Mouse (Mus musculus) thymus, postnatal 10 days (tissue): ENCODE data around the gene Lztfl1.
"Not testable (repeated sequence)": the region's sequence is repeated elsewhere in the genome, so short reads cannot be mapped to it uniquely, and the experiment has no call there.

ENCODE experiments used
- DNase-seq, 2 experiments: peaks; one replicate each; pipeline ENCODE4 v3.0.0; 2021; ENCODE audit warnings: low spot score in 2 of 2

Lztfl1 gene

GRCm38 (mm10) chr9:123717186-123718008 lies at the start of gene Lztfl1:
Gene Lztfl1, minus strand, starts transcription at chr9:123717697.
- peak; percentile 93 to 94 for DNase-seq

DNA sequence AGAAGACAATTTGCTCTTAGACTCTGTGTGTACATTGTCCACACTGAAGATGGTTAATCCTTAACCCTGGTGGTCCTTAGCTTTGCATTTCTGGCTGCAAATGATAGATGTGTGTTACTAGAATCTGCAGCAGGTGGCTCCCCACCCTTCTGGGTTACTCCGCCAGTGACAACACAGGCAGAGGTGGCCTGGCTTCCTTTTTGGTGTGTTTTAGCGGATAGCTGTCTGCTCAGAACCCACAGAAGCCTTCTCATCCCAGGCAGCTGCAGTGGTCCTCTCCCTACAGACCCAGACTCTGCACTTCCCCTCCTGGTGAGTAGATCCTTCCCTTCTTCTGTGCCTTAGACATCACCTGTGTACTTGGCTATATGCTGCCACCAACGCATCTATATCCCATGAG lies 49.5 kb upstream of the Lztfl1 start:
- peak; percentile 70 to 75 for DNase-seq

DNA sequence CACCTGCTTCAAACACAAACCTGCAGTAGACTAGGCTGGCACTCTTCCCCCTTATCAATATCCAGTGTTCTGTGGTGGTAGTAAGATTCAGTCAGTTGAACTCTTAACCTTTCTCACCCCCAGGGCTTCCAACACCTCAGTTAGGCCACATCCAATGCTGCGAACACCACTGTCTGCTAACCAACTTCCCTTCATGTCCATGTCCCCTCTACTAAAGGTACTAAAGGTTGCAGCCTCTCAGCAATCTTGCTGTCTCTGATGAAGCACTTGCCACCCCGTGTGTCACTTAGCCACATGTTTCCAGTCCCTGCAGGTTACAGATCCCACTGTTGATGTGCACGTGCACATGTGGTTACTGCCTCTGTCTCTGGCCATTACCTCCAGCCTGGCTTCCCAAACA lies 46.3 kb upstream of the Lztfl1 start:
- peak in 1 of 2 experiments; percentile 43 for DNase-seq

GRCm38 (mm10) chr9:123762886-123763285 lies 45.4 kb upstream of the Lztfl1 start:
- peak; percentile 50 for DNase-seq

DNA sequence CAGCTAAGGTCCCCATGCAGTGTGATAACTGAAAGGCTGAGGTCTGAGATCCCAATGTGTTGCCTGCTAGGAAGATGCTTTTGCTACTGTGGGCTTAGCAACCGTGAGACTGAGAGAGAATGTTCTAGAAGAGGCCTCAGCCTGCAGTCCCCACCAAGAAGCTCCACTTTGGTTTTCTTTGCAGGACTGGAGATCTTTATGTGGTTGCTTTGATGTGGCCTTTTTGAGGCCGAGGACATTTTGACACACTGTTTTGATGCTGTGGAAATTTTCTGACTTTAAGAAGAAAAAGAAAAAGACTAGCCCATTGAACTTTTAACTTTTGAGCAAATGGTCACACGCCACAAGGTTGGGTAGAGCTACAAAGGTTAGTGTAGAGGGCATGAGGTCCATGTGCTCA lies 43.3 kb upstream of the Lztfl1 start:
- DNase-seq = no peak

GRCm38 (mm10) chr9:123758645-123759044 lies 41.1 kb upstream of the Lztfl1 start:
- DNase-seq = peak; percentile 54 to 59

DNA sequence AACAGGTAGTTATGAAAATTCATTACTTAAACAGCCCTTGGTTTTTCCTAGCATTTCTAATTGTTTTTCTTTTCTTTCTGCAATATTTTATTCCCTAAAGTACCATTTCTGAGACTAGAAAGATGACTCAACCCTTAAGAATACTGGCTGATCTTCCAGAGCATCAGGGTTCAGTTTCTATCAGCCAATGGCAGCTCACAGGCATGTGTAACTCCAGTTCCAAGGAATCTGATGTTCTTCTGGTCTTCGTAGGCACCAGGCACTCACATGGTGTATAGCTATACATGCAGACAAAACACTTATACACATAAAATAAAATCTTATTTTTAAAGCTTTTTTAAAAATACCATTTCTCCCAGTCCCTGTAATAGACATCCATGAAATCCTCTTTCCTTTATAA lies 40.7 kb upstream of the Lztfl1 start:
- DNase-seq = no peak

DNA sequence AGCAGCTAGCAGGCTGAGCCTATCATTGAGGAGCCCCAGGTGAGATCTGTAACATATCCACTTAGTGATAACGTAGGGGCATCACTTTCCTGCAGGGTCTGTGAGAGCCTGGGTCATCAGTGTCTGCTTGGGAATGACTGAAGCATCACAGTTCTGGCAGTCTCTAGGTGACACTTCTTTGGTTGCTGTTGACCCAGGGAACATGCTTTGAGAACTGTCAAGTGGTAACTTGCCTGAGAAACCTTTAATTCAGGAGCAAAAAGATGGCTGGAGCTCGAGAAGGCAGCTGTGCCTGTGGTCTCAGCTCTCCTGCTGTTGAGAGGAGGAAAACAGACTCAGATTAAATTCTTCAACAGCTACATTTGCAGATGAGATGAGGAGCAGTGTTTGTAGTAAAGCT lies 39.8 kb upstream of the Lztfl1 start:
- peak; percentile 38 to 42 for DNase-seq

DNA sequence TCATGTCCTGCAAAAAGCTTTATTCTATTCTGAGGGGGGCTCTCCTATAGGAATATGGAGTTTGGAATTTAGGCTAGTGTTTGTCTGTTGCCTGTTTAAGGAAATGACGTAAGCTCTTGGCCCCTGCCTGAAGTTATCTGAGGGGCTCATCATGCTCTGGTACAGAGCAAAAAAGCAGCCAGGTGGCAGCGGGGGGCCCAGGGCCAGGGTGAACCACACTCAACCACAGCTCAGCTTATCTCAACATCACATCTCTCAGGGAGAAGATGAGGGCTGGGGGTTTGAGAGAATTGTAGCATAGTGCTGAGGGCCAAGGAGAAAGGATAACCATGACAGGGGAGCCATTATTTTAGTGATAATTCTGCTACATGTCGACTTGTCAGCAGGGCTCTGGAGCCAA lies 39.3 kb upstream of the Lztfl1 start:
- peak; percentile 90 to 95 for DNase-seq

DNA sequence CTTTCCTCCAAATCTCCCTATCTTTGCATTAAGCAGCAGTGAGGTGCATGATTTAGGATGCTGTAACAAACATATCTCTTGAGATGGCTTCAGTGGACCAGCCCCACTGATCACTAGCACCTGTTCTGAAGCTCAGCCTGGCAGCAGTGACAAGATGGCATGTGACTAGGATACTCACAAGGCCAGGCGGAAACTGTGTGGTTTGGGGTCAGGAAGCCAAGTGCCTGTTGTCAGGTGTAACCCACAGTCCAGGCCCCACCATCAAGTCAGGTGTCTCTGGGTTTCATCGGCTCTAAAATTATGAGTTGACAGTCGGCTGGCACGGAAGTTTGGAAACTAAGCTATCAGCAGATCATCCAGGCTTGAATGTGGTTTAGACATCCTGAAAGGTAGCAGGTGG lies 36.8 kb upstream of the Lztfl1 start:
- peak; percentile 86 to 94 for DNase-seq

GRCm38 (mm10) chr9:123749687-123750086 lies 32.2 kb upstream of the Lztfl1 start:
- DNase-seq = not testable (repeated sequence)

DNA sequence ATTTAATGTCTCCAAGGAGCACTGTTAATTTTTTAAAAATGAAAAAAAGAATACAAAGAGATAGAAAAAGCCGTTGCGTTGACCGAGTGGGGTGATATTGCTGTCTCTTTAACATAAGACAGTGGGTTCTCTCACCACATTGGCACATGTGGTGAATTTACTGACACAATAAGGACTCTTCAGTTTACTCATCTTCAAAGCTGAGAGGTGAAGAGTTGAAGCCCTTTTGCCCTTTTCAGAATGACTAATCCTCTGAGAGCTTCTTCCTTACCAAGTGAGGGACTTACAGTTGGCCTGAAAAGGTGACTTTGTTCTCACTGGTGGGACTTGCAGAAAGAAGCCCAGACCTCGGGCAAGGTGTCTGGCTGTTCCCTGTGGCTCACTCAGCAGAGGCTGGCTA lies 23.3 kb upstream of the Lztfl1 start:
- DNase-seq = no peak

DNA sequence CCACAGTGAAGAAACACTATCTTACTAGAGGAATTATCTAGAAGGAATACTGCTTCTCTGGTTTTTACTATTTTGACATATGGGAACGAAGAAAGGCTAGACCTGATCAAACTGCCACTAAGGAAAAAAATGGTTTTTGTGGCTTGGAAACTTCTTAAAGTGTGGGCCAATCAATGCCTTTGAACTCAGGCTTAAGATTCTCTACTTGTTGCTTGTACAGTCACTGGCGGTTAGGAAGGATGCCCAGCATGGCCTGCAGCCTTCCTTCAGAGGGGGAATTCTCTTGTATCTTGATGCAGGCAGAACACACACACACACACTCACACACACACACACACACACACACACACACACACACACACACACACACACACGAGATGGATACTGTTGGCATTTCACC lies 16.6 kb upstream of the Lztfl1 start:
- no peak for DNase-seq

DNA sequence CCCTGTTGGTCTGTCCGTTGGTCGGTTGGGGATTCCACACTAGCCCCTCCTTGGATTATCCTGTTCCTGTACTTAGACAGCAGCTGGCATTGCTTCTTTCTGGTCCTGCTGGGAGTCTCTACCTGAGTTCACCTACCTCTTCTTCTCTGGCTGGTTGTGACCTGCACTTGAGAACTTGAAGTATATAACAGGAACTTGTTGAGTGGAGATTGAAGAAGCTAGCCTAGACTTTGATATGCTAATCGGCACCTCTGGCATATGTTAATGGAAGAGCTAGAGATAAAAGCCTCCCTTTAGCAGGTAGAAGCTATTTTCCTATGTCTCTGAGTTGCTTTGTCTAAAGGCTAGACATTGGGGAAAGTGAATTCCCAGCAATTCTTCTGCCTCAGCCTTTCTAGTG lies 13.8 kb upstream of the Lztfl1 start:
- no peak for DNase-seq

- no peak for DNase-seq
Measured at GRCm38 (mm10) chr9:123722737-123723493, 5.4 kb upstream of the Lztfl1 start.

DNA sequence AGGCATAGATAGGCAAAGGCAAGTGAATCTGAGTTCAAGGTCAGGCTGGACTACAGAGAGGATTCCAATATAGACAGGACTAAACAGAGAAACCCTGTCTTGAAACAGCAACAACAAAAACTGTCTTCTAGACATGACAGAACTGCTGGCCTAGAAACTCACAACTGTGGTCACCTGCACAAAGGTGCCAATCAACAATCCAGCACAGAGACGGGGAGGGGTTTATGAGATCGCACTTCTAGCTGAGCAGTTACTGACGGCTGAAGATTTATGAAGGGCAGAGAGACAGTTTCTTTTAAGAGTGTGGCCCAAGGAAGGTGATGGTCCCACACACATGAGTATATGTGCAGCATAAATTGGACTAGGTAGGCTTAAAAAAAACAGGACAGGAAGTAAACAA lies 1.2 kb downstream of the Lztfl1 start:
- no peak for DNase-seq

DNA sequence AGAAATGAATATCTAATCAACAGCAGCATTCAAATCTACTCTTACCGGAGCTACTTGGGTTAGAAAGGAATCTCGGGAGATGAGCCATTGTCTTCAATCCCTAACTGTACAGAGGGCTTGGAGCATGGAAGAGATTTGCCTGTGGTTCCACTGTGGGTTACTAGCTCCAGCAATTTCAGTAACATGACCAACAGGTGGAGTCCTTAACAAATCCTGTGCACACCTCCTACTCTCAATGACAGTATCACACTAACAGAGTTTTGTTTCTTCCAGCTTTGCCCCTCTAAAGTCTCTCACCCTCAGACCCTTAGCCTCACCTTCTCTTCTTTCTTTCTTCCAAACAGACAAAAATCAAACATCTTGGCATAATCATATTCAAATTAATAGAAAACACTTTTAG lies 4.4 kb downstream of the Lztfl1 start:
- DNase-seq = peak in 1 of 2 experiments; percentile 48

DNA sequence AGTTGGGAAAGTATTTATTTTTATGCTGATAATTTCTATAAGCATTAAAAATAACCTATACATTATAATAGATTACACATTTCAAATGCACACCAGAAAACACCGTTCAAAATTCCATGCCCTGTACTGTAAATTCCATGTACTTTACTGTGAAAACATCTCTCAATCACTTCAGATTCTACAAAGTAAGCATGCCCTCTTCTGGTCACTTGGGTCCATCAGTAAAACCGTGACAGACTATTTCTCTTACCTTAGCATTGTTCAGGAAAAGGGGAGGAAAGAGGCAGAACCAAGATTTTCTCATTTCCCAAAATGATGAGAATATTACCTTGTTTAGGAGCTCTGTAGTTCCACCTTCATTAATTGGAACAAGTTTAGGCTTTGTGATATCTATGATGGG lies 8.3 kb downstream of the Lztfl1 start:
- no peak for DNase-seq

- no peak for DNase-seq
Measured at GRCm38 (mm10) chr9:123701822-123702221, 15.7 kb downstream of the Lztfl1 start.

- DNase-seq = no peak
Measured at GRCm38 (mm10) chr9:123695634-123696302, 21.7 kb downstream of the Lztfl1 start.

- DNase-seq = no peak
Measured at GRCm38 (mm10) chr9:123688227-123688626, 29.3 kb downstream of the Lztfl1 start.

GRCm38 (mm10) chr9:123686206-123686605 lies 31.3 kb downstream of the Lztfl1 start:
- no peak for DNase-seq
